Mouse (Mus musculus) forebrain, embryonic 12.5 days (tissue): ENCODE results near the gene Xpo5. TPM values are rescaled to one million over a fixed set of nuclear protein-coding genes. Genes with fewer than 3 reads are reported as not detected.
A peak's percentile ranks its signal among the peaks of the same experiment; 100 is the strongest.

Experiments
- ATAC-seq: fragments of 200-750 bp; cut with Nextera tagmentation; 2 replicates; pipeline ENCODE4 v1.8.0; 2017; ENCODE audit warnings: moderate TSS enrichment; ENCODE audit not compliant: low FRiP score
- H3K27ac ChIP-seq: fragments of 300-500 bp; sonication (generic); 2 replicates; pipeline ENCODE4 v1.5.1; 2016; ENCODE audit warnings: mild to moderate bottlenecking
- H3K27me3 ChIP-seq: fragments of 300-500 bp; sonication (generic); 2 replicates; pipeline ENCODE4 v1.6.1; 2016; ENCODE audit warnings: mild to moderate bottlenecking
- H3K36me3 ChIP-seq: fragments of 300-500 bp; sonication (generic); replicated peaks from 2 replicates; pipeline ENCODE4 v1.6.1; 2016; ENCODE audit warnings: mild to moderate bottlenecking
- H3K4me1 ChIP-seq: fragments of 300-500 bp; sonication (generic); 2 replicates; pipeline ENCODE4 v1.6.1; 2016
- H3K4me2 ChIP-seq: fragments of 300-500 bp; sonication (generic); 2 replicates; pipeline ENCODE4 v1.6.1; 2016; ENCODE audit warnings: mild to moderate bottlenecking, moderate library complexity
- H3K4me3 ChIP-seq: fragments of 300-500 bp; sonication (generic); replicated peaks from 2 replicates; pipeline ENCODE4 v1.5.1; 2016; ENCODE audit warnings: mild to moderate bottlenecking
- H3K9ac ChIP-seq: fragments of 300-500 bp; sonication (generic); 2 replicates; pipeline ENCODE4 v1.6.1; 2016; ENCODE audit warnings: mild to moderate bottlenecking
- H3K9me3 ChIP-seq: fragments of 300-500 bp; sonication (generic); 2 replicates; pipeline ENCODE4 v1.6.1; 2016
- WGBS: fragments of 180-500 bp; shearing (Covaris S2); methylation state at CpG from one replicate; pipeline ENCODE4 v1.1.7; 2016; 5-methylcytosine and 5-hydroxymethylcytosine counted together
- polyA plus RNA-seq: library from polyadenylated mRNA; unstranded; fragments of >200 nt; fragmentation: Nextera tagmentation; extraction: Ambion mirVana; gene quantifications from 2 replicates; pipeline ENCODE4 v1.2.1, GENCODE M21; 2016

The Xpo5 gene
- polyA plus RNA-seq, 1 experiment from 2014 or later = 66.6 TPM

DNA sequence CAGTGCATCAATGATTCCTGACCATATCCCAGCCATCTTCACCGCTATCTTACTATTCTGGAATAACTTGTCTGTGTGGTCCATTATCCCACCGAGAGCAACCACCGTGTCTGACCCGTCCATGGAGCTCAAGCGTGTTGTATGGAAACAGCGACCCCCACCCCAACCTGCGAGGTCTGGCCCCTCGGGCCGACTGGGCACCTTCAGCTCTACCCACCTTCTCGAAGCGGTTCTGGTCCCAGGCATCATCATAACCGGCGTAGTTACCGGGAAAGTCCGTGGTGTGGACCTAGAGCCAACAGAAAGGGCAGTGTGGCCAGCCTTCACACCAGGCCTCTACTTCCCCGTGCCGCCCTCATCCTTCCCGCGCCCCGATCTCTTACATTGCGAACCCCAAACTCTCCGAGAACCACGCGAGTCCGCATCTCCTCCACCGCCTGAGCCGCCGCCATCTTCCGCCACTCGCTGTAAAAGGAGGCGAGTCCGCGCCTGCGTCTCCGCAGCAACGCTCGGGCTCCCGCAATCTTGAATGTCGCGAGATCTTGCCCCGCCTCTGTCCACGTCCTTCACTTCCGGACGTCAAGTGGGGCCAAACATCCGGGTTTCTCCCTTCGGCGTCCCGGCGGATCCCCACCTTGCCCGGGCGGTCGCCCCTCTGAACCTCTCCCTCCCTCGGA, 45.1 kb downstream of the Xpo5 start, which contains the start of the genes Polr1c and Yipf3:
TSS of gene Polr1c (minus strand) at position 543 of the 677 bp plus-strand sequence.
TSS of gene Yipf3 (plus strand) at position 569 of the 677 bp plus-strand sequence.
- Histone ChIP-seq H3K27me3 (no peaks in the 10 kb centered on the region), H3K27ac (peak within 1 kb of the TSS; percentile 84), H3K4me2 (peak within 1 kb of the TSS; percentile 76), H3K36me3 (peaks cover 68% of the 10 kb centered on the region), H3K4me1 (peaks cover 23% of the 10 kb centered on the region), H3K9ac (peak within 1 kb of the TSS; percentile 94), H3K4me3 (peak within 1 kb of the TSS; percentile 92), H3K9me3 (no peaks in the 10 kb centered on the region)
- peak; percentile 94 for ATAC-seq
- WGBS = under 1% methylated on average over 53 of the region's 53 CpGs

DNA sequence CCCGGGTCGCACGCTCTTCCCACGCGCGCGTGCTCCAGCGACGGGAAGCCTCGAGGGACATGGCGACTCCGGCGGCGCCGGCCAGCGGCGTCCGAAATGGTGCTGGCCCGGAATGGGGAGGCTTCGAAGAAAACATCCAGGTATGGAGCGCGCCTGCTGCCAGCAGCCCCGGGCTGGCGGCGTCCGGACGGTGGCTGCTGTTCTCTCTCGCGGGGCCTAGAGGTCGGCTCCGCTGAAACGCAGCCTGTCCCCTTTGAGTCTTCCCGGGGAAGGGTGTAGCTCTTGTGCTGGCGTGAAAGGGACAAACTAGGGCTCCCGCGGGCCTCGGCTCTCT, 45.6 kb downstream of the Xpo5 start:
- no peaks in the 10 kb centered on the region for H3K27me3 ChIP-seq
- H3K4me2 ChIP-seq = peak overlapping the region; percentile 76
- H3K4me1 ChIP-seq = peaks cover 24% of the 10 kb centered on the region
- no peak; the same call in 1 of the 2 replicates for ATAC-seq
- peak overlapping the region; percentile 94 for H3K9ac ChIP-seq
- H3K27ac ChIP-seq = peak overlapping the region; percentile 84
- H3K9me3 ChIP-seq = no peaks in the 10 kb centered on the region
- under 1% methylated on average over 37 of the region's 37 CpGs for WGBS
- peak overlapping the region; percentile 92 for H3K4me3 ChIP-seq
- H3K36me3 ChIP-seq = peaks cover 63% of the 10 kb centered on the region

DNA sequence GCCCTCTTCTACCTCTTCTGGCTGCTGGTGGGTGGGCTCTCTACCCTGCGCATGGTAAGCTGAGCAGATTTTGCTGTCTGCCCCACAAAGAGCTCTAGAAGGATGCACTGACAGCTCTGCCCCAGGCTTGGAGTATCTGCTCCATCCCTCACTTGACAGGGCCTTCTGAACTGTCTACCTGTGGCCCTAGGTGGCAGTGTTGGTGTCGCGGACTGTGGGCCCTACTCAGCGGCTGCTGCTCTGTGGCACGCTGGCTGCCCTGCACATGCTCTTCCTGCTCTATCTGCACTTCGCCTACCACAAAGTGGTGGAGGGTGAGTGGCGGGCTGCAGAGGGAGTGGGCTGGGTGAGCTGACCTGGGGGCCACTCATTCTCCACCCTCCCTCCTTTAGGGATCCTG, 48.6 kb downstream of the Xpo5 start:
- H3K27me3 ChIP-seq = peaks cover 22% of the 10 kb centered on the region
- no peak for ATAC-seq
- peaks cover 33% of the 10 kb centered on the region for H3K36me3 ChIP-seq
- H3K4me3 ChIP-seq = no peak overlapping the region
- H3K27ac ChIP-seq = no peak overlapping the region
- no peak overlapping the region for H3K9ac ChIP-seq
- no peak overlapping the region for H3K4me2 ChIP-seq
- WGBS = 79% methylated on average over 7 of the region's 7 CpGs
- no peaks in the 10 kb centered on the region for H3K9me3 ChIP-seq
- H3K4me1 ChIP-seq = peaks cover 39% of the 10 kb centered on the region

DNA sequence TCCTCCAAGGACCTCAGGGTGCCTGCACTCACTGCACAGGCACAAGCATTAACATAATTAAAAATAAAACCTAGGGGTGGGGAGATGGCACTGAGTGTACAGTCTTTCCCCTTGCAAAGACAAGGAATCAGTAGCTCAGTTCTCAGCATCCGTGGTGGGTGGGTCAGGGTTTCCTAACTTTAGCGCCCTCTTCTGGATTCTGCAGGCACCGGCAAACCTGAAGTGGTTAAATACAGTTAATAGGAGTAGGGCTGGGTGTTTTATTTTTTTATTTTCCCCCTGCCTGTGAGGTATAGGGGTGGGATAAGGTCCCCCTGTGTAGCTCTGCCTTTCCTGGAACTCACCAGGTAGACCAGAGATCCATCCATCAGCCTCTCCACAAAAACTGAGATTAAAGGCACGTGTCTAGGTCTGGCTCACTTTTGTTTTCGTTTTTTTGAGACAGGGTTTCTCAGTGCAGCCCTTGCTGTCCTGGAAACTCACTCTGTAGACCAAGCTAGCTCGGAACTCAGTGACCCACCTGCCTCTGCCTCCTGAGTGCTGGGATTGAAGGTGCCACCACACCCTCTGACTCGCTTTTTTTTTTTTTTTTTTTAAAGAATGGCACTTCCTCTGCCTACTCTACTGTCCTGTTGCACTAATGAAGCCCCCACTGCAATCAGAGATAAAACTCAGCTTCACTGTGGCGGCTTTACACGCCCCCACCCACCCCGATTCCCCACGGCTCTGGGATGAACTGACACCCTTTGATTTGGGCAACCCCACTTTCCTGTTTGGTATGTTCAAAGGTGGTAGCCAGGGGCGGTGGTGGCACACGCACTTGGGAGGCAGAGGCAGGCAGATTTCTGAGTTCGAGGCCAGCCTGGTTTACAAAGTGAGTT, 50.2 kb downstream of the Xpo5 start:
- Histone ChIP-seq H3K27me3 (peaks cover 23% of the 10 kb centered on the region), H3K36me3 (peaks cover 46% of the 10 kb centered on the region), H3K9ac (peak overlapping the region; percentile 85), H3K9me3 (no peaks in the 10 kb centered on the region), H3K27ac (no peak overlapping the region; the same call in 1 of the 2 replicates), H3K4me3 (peak overlapping the region; percentile 72), H3K4me1 (peaks cover 31% of the 10 kb centered on the region), H3K4me2 (peak overlapping the region; percentile 99)
- 57% methylated on average over 14 of the region's 14 CpGs for WGBS
- 0 out of 2 replicates have a peak, but pooled peaks have one; percentile 0 for ATAC-seq

DNA sequence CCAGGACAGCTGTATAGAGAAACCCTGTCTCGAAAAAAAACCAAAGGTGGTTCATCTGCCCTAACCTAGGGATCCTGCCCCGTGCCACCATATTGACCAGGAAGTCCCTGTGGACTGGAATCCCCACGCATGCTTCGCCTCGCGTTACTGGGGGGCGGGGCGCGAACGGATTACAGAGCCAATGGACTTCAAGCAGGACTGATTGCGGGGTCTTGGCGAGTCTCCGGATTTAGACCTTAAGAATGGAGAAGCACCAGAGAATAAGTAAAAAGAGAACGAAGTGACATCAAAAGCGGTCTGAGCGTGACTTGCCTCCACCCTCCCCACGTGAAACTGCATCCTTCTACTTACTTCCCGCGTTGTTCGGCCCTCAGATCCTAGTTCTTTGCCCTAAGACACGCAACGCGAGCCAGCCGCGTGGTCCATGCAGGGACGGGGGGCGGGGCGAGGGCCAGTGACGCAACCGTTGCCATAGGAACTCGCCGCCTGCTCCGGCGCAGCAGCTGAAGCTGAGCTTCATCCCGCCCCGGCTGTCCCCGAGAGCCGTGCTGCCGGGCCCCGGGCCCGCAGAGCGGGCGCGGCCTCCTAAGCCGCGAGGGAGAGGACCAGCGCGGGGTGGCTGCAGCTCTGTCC, 51.0 kb downstream of the Xpo5 start, which contains the start of gene Lrrc73:
TSS of gene Lrrc73 (plus strand) at position 80 of the 633 bp plus-strand sequence.
- Histone ChIP-seq H3K4me1 (peaks cover 29% of the 10 kb centered on the region), H3K4me3 (peak within 1 kb of the TSS; percentile 72), H3K36me3 (peaks cover 54% of the 10 kb centered on the region), H3K27me3 (peaks cover 23% of the 10 kb centered on the region), H3K9ac (peak within 1 kb of the TSS; percentile 85), H3K27ac (peak within 1 kb of the TSS; percentile 75), H3K9me3 (no peaks in the 10 kb centered on the region), H3K4me2 (peak within 1 kb of the TSS; percentile 99)
- ATAC-seq = peak; percentile 91
- 3% methylated on average over 41 of the region's 48 CpGs for WGBS

DNA sequence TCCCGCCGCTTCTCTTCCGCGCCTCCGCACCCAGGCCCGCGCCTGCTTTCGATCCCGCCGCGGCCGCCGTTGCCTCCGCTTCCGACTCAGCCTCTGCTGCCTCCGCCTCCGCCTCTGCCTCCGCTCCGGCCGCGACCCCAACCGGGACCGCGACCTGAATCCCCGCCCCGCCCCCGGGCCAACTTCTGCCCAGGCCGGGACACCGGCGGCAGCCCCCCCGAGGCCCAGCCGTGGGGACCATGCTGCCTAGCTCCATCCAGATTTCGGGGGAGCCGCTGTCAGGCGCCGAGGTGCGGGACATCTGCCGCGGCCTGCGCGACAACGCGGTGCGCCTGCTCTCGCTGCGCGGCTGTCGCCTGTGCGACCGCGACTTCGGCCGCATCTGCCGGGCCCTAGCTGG, 51.5 kb downstream of the Xpo5 start:
- under 1% methylated on average over 40 of the region's 54 CpGs for WGBS
- Histone ChIP-seq H3K4me2 (peak overlapping the region; percentile 99), H3K9me3 (no peaks in the 10 kb centered on the region), H3K4me3 (peak overlapping the region; percentile 72), H3K4me1 (peaks cover 24% of the 10 kb centered on the region), H3K27me3 (peaks cover 23% of the 10 kb centered on the region), H3K27ac (peak overlapping the region; percentile 75), H3K9ac (peak overlapping the region; percentile 85), H3K36me3 (peaks cover 59% of the 10 kb centered on the region)
- peak; percentile 67 for ATAC-seq

DNA sequence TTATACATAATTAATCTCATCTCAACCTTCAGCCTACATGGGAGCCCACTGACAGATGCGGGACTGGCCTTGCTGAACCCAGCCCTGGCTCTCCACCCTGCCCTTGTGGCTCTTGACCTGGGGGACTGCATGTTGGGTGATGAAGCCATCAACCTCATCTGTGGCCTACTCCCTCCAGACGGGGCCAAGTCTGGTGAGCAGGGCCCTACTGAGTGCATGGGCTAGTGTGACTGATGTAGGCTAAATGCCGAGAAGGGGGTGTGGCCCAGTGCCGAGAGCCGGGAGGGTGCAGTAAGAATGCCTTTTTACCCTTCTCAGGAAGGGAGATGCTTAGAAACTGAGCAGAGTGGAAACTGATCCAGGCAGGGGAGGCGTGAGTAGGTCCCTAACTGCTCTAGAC, 52.6 kb downstream of the Xpo5 start:
- WGBS = 36% methylated on average over 6 of the region's 6 CpGs
- peaks cover 60% of the 10 kb centered on the region for H3K36me3 ChIP-seq

DNA sequence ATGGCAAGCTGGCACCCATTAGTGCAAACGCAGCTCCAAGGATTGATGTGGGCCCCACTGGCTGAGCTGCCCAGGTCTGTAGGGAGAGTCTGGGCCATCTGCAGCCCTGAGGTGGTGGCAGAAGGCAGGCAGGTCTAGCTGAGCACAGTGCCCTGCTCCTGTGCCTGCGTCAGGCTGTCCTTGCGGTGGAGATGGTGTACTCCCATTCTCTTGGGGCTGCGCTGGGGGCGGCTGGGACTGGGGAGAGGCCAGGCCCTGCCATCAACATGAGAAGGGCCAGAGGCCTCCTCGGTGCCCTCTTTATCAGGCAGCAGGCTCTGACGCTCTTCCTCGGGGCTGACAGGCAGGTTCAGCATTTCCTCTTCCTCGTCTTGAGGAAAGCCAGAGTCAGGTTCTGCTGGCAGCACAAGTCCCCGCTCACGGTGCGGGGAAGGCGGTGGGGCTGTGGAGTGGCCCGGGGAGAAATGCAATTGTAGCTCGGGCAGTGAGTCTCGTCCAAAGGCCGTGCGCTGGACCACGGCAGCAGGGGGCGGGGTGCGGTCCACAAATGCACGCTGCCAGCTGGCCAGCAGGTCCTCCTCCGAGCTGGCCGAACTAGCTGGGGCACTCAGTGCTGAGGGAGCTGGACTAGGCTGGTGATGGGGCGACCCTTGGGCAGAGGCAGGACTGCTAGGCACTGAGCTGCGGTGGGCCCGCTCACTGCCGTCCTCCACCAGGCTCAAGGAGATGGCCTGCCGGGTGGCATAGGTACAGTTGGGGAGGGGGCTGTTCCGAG, 55.9 kb downstream of the Xpo5 start:
- H3K36me3 ChIP-seq = peaks cover 71% of the 10 kb centered on the region
- H3K4me3 ChIP-seq = no peak overlapping the region
- ATAC-seq = no peak
- no peak overlapping the region for H3K9ac ChIP-seq
- 87% methylated on average over 30 of the region's 30 CpGs for whole genome bisulfite sequencing
- H3K9me3 ChIP-seq = no peaks in the 10 kb centered on the region
- peaks cover 15% of the 10 kb centered on the region for H3K4me1 ChIP-seq
- H3K27me3 ChIP-seq = peaks cover 23% of the 10 kb centered on the region
- H3K27ac ChIP-seq = no peak overlapping the region
- no peak overlapping the region for H3K4me2 ChIP-seq

More for the DNA sequence above, 52.6 kb downstream of the Xpo5 start:
- Histone ChIP-seq H3K4me1 (peaks cover 20% of the 10 kb centered on the region), H3K27me3 (peaks cover 23% of the 10 kb centered on the region), H3K27ac (no peak overlapping the region), H3K4me2 (peak overlapping the region; percentile 99), H3K4me3 (peak overlapping the region; percentile 72; the same call in 1 of the 2 replicates), H3K9ac (no peak overlapping the region), H3K9me3 (no peaks in the 10 kb centered on the region)
- ATAC-seq = no peak

DNA sequence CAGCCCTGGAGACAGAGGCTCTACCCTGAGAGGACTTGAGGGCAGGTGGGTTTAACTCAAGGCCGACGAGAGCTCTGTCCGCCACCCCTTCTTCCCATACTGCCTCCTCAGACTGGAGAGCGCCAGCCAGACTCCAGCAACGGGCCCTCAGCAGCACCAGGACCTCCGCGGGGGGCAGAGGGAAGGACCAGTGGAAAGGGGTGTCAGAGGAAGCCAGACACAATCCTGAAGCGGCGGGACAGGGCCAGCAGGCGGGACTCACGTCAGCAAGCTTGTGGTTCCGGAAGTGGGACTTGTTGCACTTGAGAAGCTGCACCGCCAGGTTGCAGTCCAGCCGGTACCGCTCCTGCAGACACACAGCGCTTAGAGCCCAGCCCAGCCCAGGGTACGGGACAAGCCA, 57.1 kb downstream of the Xpo5 start:
- Histone ChIP-seq H3K9ac (no peak overlapping the region), H3K4me1 (peaks cover 7% of the 10 kb centered on the region), H3K4me2 (no peak overlapping the region), H3K36me3 (peaks cover 83% of the 10 kb centered on the region), H3K4me3 (no peak overlapping the region), H3K9me3 (no peaks in the 10 kb centered on the region), H3K27me3 (peaks cover 16% of the 10 kb centered on the region), H3K27ac (no peak overlapping the region)
- 88% methylated on average over 17 of the region's 17 CpGs for WGBS
- ATAC-seq = no peak

DNA sequence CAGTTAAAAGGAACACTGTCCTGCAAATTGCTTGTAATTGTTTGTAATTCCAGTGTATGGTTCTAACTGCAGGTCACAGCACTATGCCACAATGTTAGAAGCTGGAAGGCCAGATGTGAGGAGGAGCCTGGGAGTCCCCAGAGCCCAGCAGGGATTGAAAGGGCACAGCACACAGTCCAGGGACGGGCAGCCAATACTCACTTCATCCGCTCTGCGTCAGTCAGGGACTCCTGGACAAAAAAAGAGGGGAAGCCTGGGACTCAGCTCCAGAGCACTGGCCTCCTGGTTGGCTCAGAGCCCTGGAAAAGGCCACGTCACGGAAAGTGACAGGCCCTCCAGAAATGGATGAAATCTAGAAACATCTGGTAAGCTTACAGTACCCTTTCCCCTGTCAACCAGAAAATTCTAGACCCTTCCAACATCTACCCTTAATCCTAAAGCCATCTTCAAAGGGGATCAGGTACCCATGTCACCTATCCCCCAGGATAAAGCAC, 59.7 kb downstream of the Xpo5 start:
- no peak overlapping the region for H3K4me2 ChIP-seq
- no peak overlapping the region for H3K27ac ChIP-seq
- H3K9me3 ChIP-seq = no peaks in the 10 kb centered on the region
- no peaks in the 10 kb centered on the region for H3K27me3 ChIP-seq
- no peak for ATAC-seq
- WGBS = 86% methylated on average over 5 of the region's 5 CpGs
- no peak overlapping the region for H3K9ac ChIP-seq
- H3K4me1 ChIP-seq = no peaks in the 10 kb centered on the region
- peaks cover 90% of the 10 kb centered on the region for H3K36me3 ChIP-seq
- no peak overlapping the region for H3K4me3 ChIP-seq

DNA sequence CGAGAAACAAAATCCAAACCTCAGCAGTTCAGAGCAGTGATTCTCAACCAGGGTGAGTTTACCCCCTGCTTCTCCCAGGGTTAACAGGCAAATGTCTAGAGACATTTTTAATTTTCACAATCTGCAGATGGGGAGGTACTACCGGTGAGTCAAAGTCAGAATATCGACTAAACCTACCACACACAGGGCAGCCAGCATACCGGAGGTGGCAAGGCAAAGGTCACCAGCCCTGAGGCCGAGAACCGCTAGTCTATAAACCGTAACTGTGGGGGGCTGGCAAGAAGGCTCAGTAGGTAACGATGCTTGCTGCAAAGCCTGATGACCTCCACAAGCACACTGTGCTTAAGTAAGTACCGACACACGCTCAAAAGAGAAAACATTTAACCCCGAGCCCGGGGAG, 62.9 kb downstream of the Xpo5 start:
- WGBS = 89% methylated on average over 12 of the region's 12 CpGs
- Histone ChIP-seq H3K4me2 (no peak overlapping the region), H3K27me3 (no peaks in the 10 kb centered on the region), H3K9me3 (no peaks in the 10 kb centered on the region), H3K4me3 (no peak overlapping the region), H3K36me3 (peaks cover 76% of the 10 kb centered on the region), H3K27ac (no peak overlapping the region), H3K4me1 (no peaks in the 10 kb centered on the region), H3K9ac (no peak overlapping the region)
- ATAC-seq = 0 out of 2 replicates have a peak, but pooled peaks have one; percentile 7
